Mouse (Mus musculus) cortical plate, adult 2 months (tissue): ENCODE data around the gene Cdk8. TPM values are rescaled to one million over a fixed set of nuclear protein-coding genes. Genes with fewer than 3 reads are reported as not detected.

Experiments used
- H3K27ac ChIP-seq: fragments of 200-500 bp; 2 replicates; pipeline ENCODE4 v1.5.1; 2012; ENCODE audit warnings: low read length, control low read depth, inconsistent platforms; ENCODE audit not compliant: insufficient read depth
- H3K4me1 ChIP-seq: fragments of 200-500 bp; 2 replicates; pipeline ENCODE4 v1.6.1; 2011; ENCODE audit warnings: low read length; ENCODE audit not compliant: control insufficient read depth, insufficient read depth
- H3K4me3 ChIP-seq: fragments of 200-500 bp; 2 replicates; pipeline ENCODE4 v1.5.1; 2011; ENCODE audit warnings: mild to moderate bottlenecking, low read length, control low read depth; ENCODE audit not compliant: insufficient read depth
- CTCF ChIP-seq: fragments of 200-500 bp; IDR thresholded peaks from 2 replicates; pipeline ENCODE4 v1.5.1; 2011; ENCODE audit warnings: mild to moderate bottlenecking, control low read depth, low read length; ENCODE audit not compliant: insufficient read depth; ENCODE audit errors: extremely low read depth
- POLR2A ChIP-seq: fragments of 200-500 bp; IDR thresholded peaks from 2 replicates; pipeline ENCODE4 v1.6.1; 2011; ENCODE audit warnings: mild to moderate bottlenecking, low read length, control low read depth; ENCODE audit not compliant: insufficient read depth; ENCODE audit errors: extremely low read depth
- polyA plus RNA-seq: library from polyadenylated mRNA; depleted of rRNA; stranded (reverse); fragments of >200 nt; gene quantifications from 2 replicates; pipeline ENCODE4 v1.2.3, GENCODE M21; 2012

Gene Cdk8
- polyA plus RNA-seq, 1 experiment, result 33.7 TPM

DNA sequence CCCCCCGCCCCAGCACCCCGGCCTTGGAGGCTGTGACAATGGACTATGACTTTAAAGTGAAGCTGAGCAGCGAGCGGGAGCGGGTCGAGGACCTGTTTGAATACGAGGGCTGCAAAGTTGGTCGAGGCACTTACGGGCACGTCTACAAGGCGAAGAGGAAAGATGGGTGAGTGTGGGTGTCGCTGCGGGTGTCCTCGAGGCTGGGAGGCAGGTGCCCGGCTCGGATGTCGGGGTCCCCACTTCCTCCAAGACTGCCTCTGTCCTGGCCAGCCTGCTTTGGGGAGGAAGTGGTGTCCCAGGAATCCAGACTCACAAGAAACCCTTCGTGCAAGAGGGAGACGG is 596 bp downstream of the Cdk8 start:
- no peak for TF ChIP-seq POLR2A
- TF ChIP-seq CTCF, result no peak
- no peak overlapping the region for H3K27ac ChIP-seq
- peaks cover 3% of the 10 kb centered on the region; the same call in 1 of the 2 replicates for H3K4me1 ChIP-seq
- H3K4me3 ChIP-seq, result peak overlapping the region; percentile 93

DNA sequence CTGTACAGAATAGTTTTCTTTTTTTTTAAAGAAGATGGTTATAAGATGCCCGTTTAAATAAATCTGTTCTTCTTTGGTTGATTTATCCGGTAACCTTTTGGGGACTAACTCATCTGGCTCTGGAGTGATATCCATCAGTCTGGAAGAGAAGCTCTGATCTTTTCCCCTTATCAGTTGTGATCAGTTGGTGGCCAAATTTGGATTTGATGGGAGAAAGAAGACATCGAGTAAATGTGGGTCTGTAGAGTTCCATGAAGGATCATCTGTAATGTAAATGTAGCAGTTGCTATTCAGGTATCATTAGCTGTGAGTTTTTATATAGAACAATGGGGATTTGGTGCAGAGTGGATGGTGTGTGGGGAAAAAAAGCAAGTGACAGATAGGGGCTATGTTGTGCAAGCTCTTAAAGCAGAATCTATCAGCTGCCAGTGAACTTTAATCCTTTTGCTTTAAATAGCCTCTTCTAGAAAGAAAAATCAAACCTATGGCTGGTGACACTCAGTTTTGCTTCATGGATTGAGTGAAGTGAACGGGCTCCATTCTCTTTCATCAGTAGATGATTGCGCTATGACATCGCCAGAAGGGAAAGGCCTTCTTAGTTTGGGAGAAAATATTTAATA is 1.1 kb downstream of the Cdk8 start:
- Histone ChIP-seq H3K4me3 (peak overlapping the region; percentile 93), H3K27ac (no peak overlapping the region), H3K4me1 (peaks cover 3% of the 10 kb centered on the region; the same call in 1 of the 2 replicates)
- no peak for TF ChIP-seq POLR2A
- no peak for TF ChIP-seq CTCF

GRCm38 (mm10) chr5:146232816-146233215 is 1.8 kb downstream of the Cdk8 start:
- Histone ChIP-seq H3K4me1 (peaks cover 3% of the 10 kb centered on the region; the same call in 1 of the 2 replicates), H3K27ac (no peak overlapping the region), H3K4me3 (peak overlapping the region; percentile 93; the same call in 1 of the 2 replicates)
- TF ChIP-seq POLR2A (no peak), CTCF (no peak)

DNA sequence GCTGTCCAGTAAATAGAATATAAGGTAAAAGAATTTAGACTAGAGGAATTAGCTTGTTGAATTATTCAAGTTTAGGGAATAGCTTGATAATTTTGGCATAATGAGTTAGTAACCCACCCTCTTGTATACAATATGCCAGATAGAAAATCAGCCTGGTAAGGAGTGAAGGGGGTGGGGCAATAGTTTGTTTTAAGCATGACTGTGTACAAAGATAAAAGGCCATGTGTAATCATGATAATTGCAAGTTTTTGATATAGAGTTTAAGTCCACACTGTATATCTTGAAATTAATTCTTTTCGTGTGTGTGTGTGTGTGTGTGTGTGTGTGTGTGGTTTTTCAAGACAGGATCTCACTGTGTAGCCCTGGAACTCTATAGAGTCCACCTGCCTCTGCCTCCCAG is 3.3 kb downstream of the Cdk8 start:
- H3K4me1 ChIP-seq, result peaks cover 3% of the 10 kb centered on the region; the same call in 1 of the 2 replicates
- H3K27ac ChIP-seq, result no peak overlapping the region
- no peak overlapping the region for H3K4me3 ChIP-seq
- TF ChIP-seq CTCF (no peak), POLR2A (no peak)

- Histone ChIP-seq H3K4me3 (no peak overlapping the region), H3K4me1 (peaks cover 5% of the 10 kb centered on the region), H3K27ac (no peak overlapping the region)
- no peak for TF ChIP-seq CTCF
- TF ChIP-seq POLR2A, result no peak
Observed at GRCm38 (mm10) chr5:146238274-146238673, 7.2 kb downstream of the Cdk8 start.

- Histone ChIP-seq H3K27ac (no peak overlapping the region), H3K4me3 (no peak overlapping the region), H3K4me1 (peaks cover 3% of the 10 kb centered on the region)
- TF ChIP-seq CTCF (no peak), POLR2A (no peak)
Observed at GRCm38 (mm10) chr5:146240771-146241170, 9.7 kb downstream of the Cdk8 start.

- peaks cover 2% of the 10 kb centered on the region for H3K4me1 ChIP-seq
- TF ChIP-seq CTCF (no peak), POLR2A (no peak)
Observed at GRCm38 (mm10) chr5:146241202-146241601, 10.2 kb downstream of the Cdk8 start.

DNA sequence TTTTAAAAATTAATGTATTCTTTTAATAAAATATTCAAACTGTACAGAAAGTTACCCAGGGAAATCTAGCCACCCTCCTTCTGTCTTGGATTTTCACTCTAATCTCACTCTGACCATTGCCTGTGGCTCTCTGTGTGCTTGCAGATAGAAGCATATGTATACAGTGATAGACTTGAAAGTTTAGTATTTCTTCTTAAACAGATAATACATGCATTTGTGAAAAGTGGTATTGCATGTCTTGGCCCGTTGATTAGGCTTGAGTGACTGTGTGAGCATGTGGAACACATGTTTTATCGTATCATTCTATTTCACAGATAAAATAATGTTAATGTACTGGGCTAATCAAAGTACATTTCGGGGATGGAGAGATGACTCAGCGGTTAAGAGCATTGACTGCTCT is 14.2 kb downstream of the Cdk8 start:
- no peak overlapping the region for H3K4me3 ChIP-seq
- H3K4me1 ChIP-seq, result peaks cover 3% of the 10 kb centered on the region
- H3K27ac ChIP-seq, result no peak overlapping the region
- TF ChIP-seq CTCF (no peak), POLR2A (no peak)

More at GRCm38 (mm10) chr5:146241202-146241601, 10.2 kb downstream of the Cdk8 start:
- Histone ChIP-seq H3K27ac (no peak overlapping the region), H3K4me3 (no peak overlapping the region)

DNA sequence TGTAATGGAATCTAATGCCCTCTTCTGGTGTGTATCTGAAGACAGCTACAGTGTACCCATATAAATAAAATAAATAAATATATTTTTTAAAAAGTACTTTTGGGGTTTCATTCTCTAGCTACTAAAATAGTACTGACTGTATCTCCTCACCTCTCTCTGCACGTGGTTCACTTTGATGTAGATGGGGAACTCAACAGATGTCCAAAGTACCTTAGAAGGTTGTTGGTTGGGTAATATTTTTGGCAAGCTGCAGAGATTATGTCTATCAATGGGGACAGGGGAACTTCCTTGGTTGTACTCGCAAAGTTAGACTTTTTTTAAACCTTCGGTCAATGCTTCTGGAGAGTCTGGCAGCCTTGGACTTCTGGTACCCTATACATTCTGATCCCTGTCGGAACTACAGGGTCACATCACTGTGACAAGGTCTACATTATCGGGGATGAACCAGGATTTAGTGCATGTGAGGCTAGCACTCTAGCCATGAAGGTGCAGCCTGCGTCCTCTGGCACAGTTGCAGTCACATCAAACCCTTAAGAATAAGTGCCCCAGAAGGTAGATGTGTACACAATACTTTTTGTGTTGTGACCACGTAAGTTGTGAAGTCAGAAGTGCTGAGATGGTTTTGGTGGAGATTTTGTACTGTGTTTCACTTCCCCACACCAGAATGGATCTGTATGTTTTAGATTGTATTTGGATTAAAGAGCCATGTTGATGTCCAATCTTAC is 14.8 kb downstream of the Cdk8 start:
- Histone ChIP-seq H3K4me1 (peaks cover 3% of the 10 kb centered on the region), H3K4me3 (no peak overlapping the region), H3K27ac (no peak overlapping the region)
- no peak for TF ChIP-seq CTCF
- TF ChIP-seq POLR2A, result no peak

DNA sequence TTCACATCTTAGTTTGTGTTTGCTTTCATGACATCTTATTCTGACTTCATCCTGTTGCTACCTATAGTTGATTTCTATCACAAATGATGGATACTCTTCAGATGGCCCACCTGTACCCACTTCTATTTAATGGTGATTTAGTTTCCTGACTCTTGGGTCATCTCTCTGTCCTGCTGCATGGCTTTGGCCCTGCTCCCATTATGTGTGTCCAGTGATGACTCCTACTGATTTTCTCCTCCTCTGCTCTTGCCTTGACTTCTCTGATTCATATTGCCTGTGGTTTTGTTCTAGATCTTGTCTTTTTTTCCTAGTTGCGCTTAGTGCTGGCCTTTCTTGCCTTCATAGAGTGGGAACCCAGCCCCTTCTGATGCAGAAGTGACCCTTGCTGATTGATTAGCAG is 15.4 kb downstream of the Cdk8 start:
- no peak for TF ChIP-seq CTCF
- TF ChIP-seq POLR2A, result no peak
- Histone ChIP-seq H3K27ac (no peak overlapping the region), H3K4me3 (no peak overlapping the region), H3K4me1 (peaks cover 3% of the 10 kb centered on the region)
